ENCODE assay signal across 9 mouse cellular contexts in genomic region chr1:127676516-127677099, GRCm38 (mm10). TPM values are rescaled to one million over a fixed set of nuclear protein-coding genes. Genes with fewer than 3 reads are reported as not detected.
DNase-seq lines count a peak whose midpoint lies in the region; ATAC-seq and TF ChIP-seq lines count a peak whose summit lies in the region.
"Had no signal": no experiment of that assay in that cellular context is flagged by ENCODE, and none has a peak within 500 bp of the region (broad histone marks: within the 10 kb centered on the region; RNA-seq: fewer than 3 reads in every experiment).

No protein-coding gene starts in this region.

- WGBS in heart, embryonic 11.5 days (ENCODE audit: insufficient replicate concordance): 6% methylated on average over 25 of the region's 25 CpGs
- WGBS in bone marrow, adult 2 months: 15% methylated on average over 25 of the region's 25 CpGs
- 4% methylated on average over 25 of the region's 25 CpGs for WGBS in hindbrain, embryonic 10.5 days
- WGBS in midbrain, embryonic 13.5 days: 3% methylated on average over 25 of the region's 25 CpGs

- peak overlapping the region; percentile 72 for H3K9ac ChIP-seq in heart, embryonic 11.5 days (ENCODE audit: low read depth, low read length)
- H3K9ac ChIP-seq in midbrain, embryonic 13.5 days (replicated peaks): peak overlapping the region; percentile 90

- no peak for DNase-seq in heart, adult 9 months (ENCODE audit: low spot score in 2 of 2)
- DNase-seq in hindbrain, embryonic 10.5 days (ENCODE audit: low spot score): peak; percentile 39
- DNase-seq in adrenal gland, postnatal 4 days (ENCODE audit: low spot score in 2 of 2): no peak
- no peak for DNase-seq in thymus, postnatal 25 days
- no peak for DNase-seq in urinary bladder, adult 2 months (ENCODE audit: low spot score)

- peak overlapping the region; percentile 72 for H3K4me3 ChIP-seq in heart, embryonic 11.5 days (ENCODE audit: low read depth, low read length)
- H3K4me3 ChIP-seq in bone marrow, adult 2 months (replicated peaks; ENCODE audit: control insufficient read depth, low read depth, low read length): peak overlapping the region; percentile 66
- H3K4me3 ChIP-seq in hindbrain, embryonic 10.5 days: peak overlapping the region; percentile 64
- H3K4me3 ChIP-seq in midbrain, embryonic 13.5 days (replicated peaks): peak overlapping the region; percentile 75

- no peak for TF ChIP-seq CTCF in bone marrow, adult 2 months (IDR thresholded peaks at IDR 0.05; ENCODE audit: control insufficient read depth, insufficient read depth, low read length)

- H3K27ac ChIP-seq in heart, embryonic 11.5 days (ENCODE audit: low read depth, low read length): no peak overlapping the region
- H3K27ac ChIP-seq in bone marrow, adult 2 months (ENCODE audit: control insufficient read depth, insufficient read depth, low read depth, low read length, poor library complexity): no peak overlapping the region
- H3K27ac ChIP-seq in hindbrain, embryonic 10.5 days: peak overlapping the region; percentile 86
- peak overlapping the region; percentile 87 for H3K27ac ChIP-seq in midbrain, embryonic 13.5 days

- no peaks in the 10 kb centered on the region for H3K36me3 ChIP-seq in heart, embryonic 11.5 days (ENCODE audit: control insufficient read depth, insufficient read depth, low read length)
- no peaks in the 10 kb centered on the region for H3K36me3 ChIP-seq in hindbrain, embryonic 10.5 days
- H3K36me3 ChIP-seq in midbrain, embryonic 13.5 days: no peaks in the 10 kb centered on the region

- H3K27me3 ChIP-seq in heart, embryonic 11.5 days (ENCODE audit: control insufficient read depth, insufficient read depth, low read length): peaks cover 34% of the 10 kb centered on the region
- H3K27me3 ChIP-seq in hindbrain, embryonic 10.5 days (ENCODE audit: insufficient read depth, poor library complexity, severe bottlenecking): peaks cover 73% of the 10 kb centered on the region
- H3K27me3 ChIP-seq in midbrain, embryonic 13.5 days: peaks cover 35% of the 10 kb centered on the region

- ATAC-seq in heart, embryonic 11.5 days (replicated peaks; ENCODE audit: insufficient number of reproducible peaks, low FRiP score, low TSS enrichment): no peak
- ATAC-seq in midbrain, embryonic 13.5 days: peak; percentile 15; the same call in 1 of the 2 replicates

- H3K4me1 ChIP-seq in heart, embryonic 11.5 days (ENCODE audit: control insufficient read depth, insufficient read depth, low read length): peaks cover 9% of the 10 kb centered on the region
- H3K4me1 ChIP-seq in bone marrow, adult 2 months (ENCODE audit: control insufficient read depth, insufficient read depth, low read length): no peaks in the 10 kb centered on the region
- H3K4me1 ChIP-seq in hindbrain, embryonic 10.5 days (replicated peaks): peaks cover 32% of the 10 kb centered on the region
- peaks cover 51% of the 10 kb centered on the region for H3K4me1 ChIP-seq in midbrain, embryonic 13.5 days (replicated peaks)

- TF ChIP-seq POLR2A in bone marrow, adult 2 months (IDR thresholded peaks at IDR 0.05; ENCODE audit: borderline replicate concordance, control insufficient read depth, low read depth, low read length): no peak

- H3K4me2 ChIP-seq in heart, embryonic 11.5 days: peak overlapping the region; percentile 90
- peak overlapping the region; percentile 92 for H3K4me2 ChIP-seq in midbrain, embryonic 13.5 days (replicated peaks)

- no peaks in the 10 kb centered on the region for H3K9me3 ChIP-seq in heart, embryonic 11.5 days (replicated peaks; ENCODE audit: control insufficient read depth, low read length)
- H3K9me3 ChIP-seq in hindbrain, embryonic 10.5 days: no peaks in the 10 kb centered on the region
- H3K9me3 ChIP-seq in midbrain, embryonic 13.5 days: no peaks in the 10 kb centered on the region

RNA-seq across cellular contexts. Expression of gene Tmem163, which starts 2.7 kb away (rescaled TPM):
- 30.5 and 32.0 TPM in 2 replicates for polyA plus RNA-seq in heart, embryonic 11.5 days (2014; fragmentation: Nextera tagmentation; extraction: Ambion mirVana)
- 2.5 and 5.7 TPM in 2 replicates for polyA plus RNA-seq in bone marrow, adult 2 months (2011; ENCODE audit: insufficient read depth, insufficient read length, low replicate concordance, missing spikeins)
- 12.4 and 28.8 TPM in 2 replicates for polyA plus RNA-seq in hindbrain, embryonic 10.5 days (2016; fragmentation: Nextera tagmentation; extraction: Ambion mirVana)
- polyA plus RNA-seq in midbrain, embryonic 13.5 days (2015; fragmentation: Nextera tagmentation; extraction: Ambion mirVana): 59.8 and 65.8 TPM in 2 replicates
- 1 to 10 TPM; 1.0 to 1.1 TPM for total RNA-seq in adrenal gland, postnatal 4 days (2021)
- 0.18 and 0.21 TPM in 2 replicates for polyA plus RNA-seq in urinary bladder, adult 2 months (2012; rRNA removed)
- polyA plus RNA-seq: erythroblast, embryonic 14.5 days had no signal

RNA-seq across cellular contexts. Expression of gene Acmsd, which starts 52.6 kb away (rescaled TPM):
- polyA plus RNA-seq in heart, embryonic 11.5 days (2014; fragmentation: Nextera tagmentation; extraction: Ambion mirVana): 0.86 and 1.3 TPM in 2 replicates
- 4.1 and 11.2 TPM in 2 replicates for polyA plus RNA-seq in bone marrow, adult 2 months (2011; ENCODE audit: insufficient read depth, insufficient read length, low replicate concordance, missing spikeins)
- polyA plus RNA-seq in hindbrain, embryonic 10.5 days (2016; fragmentation: Nextera tagmentation; extraction: Ambion mirVana): 0.27 and 0.35 TPM in 2 replicates
- 0.09 and 0.22 TPM in 2 replicates for polyA plus RNA-seq in midbrain, embryonic 13.5 days (2015; fragmentation: Nextera tagmentation; extraction: Ambion mirVana)
- 1 to 10 TPM in 1 of 2 experiments, under 1 TPM in 1; 0.28 to 1.5 TPM for total RNA-seq in adrenal gland, postnatal 4 days (2021)
- polyA plus RNA-seq in urinary bladder, adult 2 months (2012; rRNA removed): not detected in 2 replicates

Comparison
In these comparisons a context has a peak if more than half of its experiments do, and no peak if none do; other contexts are left out.
1. H3K27ac ChIP-seq: peak in hindbrain, embryonic 10.5 days (single experiment) and midbrain, embryonic 13.5 days (single experiment); none in heart, embryonic 11.5 days (single experiment) and bone marrow, adult 2 months (single experiment).
2. Peak in every context shown above with its lines, with median percentiles within 50 percentile points of each other: H3K4me3 ChIP-seq.